Mouse (Mus musculus): ENCODE measurements around the gene Gdi1. TPM values are rescaled to one million over a fixed set of nuclear protein-coding genes. Genes with fewer than 3 reads are reported as not detected.

Gdi1 gene
- 239 and 242 TPM in 2 replicates for polyA plus RNA-seq (2016; fragmentation: Nextera tagmentation; extraction: Ambion mirVana)

DNA sequence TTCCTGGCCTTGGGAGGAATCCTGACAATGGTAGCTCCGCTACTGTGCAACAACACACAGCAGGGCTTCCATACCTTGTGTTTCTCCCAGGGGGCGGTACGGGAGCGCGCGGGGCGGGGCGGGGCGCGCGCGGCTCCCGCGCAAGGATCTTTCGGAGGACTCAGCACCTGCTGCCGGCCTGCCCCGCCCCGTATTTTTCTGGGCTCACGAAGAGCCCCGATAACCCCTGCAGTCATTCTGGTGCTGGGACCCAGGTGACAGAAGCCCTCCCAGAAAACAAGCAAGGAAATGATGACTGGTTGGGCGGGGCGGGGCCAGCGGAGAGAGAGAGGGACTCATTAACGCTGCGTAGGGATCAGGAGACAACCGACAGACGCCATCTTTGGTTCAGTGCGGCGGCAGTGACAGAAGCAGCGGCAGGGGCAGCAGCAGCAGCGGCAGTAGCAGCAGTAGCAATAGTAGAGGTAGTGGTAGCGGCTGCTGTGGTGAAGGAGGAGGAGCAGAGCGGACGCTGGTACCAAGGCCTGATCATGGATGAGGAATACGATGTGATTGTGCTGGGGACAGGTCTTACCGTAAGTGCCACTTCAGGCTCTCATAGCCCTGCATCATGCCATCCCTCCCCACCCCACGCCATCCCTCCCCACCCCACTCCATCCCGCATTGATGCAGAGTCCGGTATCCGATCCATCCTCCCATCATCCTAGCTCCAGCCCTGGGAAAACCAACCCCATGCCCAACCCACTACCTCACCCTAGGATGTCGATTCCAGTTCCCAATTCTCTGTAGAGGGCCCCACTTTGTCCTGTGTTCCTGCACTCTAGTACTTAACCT is at the start of gene Gdi1:
Gdi1 (plus strand) TSS at position 132 of the 834 bp plus-strand sequence.
- peaks cover 17% of the 10 kb centered on the region for H3K4me1 ChIP-seq
- DNase-seq (ENCODE audit: extremely low spot score, low spot score) = peak; percentile 72
- WGBS = 19% methylated on average over 41 of the region's 41 CpGs
- H3K27ac ChIP-seq = peak within 1 kb of the TSS; percentile 94
- no peaks in the 10 kb centered on the region for H3K27me3 ChIP-seq (ENCODE audit: poor library complexity, severe bottlenecking)
- no peaks in the 10 kb centered on the region for H3K9me3 ChIP-seq
- H3K4me3 ChIP-seq = peak within 1 kb of the TSS; percentile 66
- H3K36me3 ChIP-seq (replicated peaks) = peaks cover 77% of the 10 kb centered on the region

DNA sequence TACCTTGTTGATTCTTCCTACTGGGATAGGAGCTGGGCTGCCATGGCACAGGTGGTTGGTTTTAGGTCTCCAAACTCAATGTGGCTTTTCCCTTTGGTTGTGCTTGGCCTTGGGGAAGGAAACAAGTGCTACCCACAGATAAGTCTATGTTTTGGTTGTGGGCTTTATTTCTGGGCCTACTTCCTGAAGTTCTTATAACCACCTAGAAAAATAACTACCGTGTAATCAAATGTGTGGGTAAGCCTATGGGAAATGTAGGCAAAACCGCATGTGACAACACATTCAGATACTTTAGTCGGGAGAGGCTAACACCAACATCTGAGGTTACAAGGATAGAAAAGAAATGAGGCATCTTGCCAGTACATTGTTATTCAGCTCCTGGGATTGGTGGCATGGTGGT is 47.1 kb upstream of the Gdi1 start:
- H3K4me3 ChIP-seq = no peak overlapping the region
- peaks cover 6% of the 10 kb centered on the region for H3K4me1 ChIP-seq
- 92% methylated on average over 3 of the region's 3 CpGs for WGBS
- no peak for DNase-seq (ENCODE audit: extremely low spot score, low spot score)
- no peaks in the 10 kb centered on the region for H3K9me3 ChIP-seq
- no peak overlapping the region for H3K27ac ChIP-seq
- H3K36me3 ChIP-seq (replicated peaks) = peaks cover 36% of the 10 kb centered on the region
- H3K27me3 ChIP-seq (ENCODE audit: poor library complexity, severe bottlenecking) = no peaks in the 10 kb centered on the region

DNA sequence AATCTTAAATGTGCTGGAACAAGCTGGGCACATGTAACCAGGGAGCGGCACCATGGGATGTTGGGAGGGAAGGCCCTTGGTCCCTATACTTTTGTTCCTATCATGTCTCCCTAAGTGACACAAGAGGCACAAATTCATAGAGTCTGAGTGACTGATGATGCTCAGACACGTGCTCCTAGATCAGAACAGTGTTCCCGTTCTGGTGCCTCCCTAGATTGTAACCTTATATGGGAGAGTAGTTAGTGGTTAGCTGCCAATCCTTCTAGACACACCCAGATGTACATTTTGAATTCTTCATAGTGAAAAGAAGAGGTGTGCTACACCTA is 35.1 kb upstream of the Gdi1 start:
- peak; percentile 15 for DNase-seq (ENCODE audit: extremely low spot score, low spot score)
- H3K36me3 ChIP-seq (replicated peaks) = peaks cover 16% of the 10 kb centered on the region
- H3K4me3 ChIP-seq = peak overlapping the region; percentile 63
- 27% methylated on average over 3 of the region's 3 CpGs for WGBS
- no peaks in the 10 kb centered on the region for H3K27me3 ChIP-seq (ENCODE audit: poor library complexity, severe bottlenecking)
- no peaks in the 10 kb centered on the region for H3K9me3 ChIP-seq
- H3K27ac ChIP-seq = peak overlapping the region; percentile 94
- H3K4me1 ChIP-seq = peaks cover 6% of the 10 kb centered on the region

DNA sequence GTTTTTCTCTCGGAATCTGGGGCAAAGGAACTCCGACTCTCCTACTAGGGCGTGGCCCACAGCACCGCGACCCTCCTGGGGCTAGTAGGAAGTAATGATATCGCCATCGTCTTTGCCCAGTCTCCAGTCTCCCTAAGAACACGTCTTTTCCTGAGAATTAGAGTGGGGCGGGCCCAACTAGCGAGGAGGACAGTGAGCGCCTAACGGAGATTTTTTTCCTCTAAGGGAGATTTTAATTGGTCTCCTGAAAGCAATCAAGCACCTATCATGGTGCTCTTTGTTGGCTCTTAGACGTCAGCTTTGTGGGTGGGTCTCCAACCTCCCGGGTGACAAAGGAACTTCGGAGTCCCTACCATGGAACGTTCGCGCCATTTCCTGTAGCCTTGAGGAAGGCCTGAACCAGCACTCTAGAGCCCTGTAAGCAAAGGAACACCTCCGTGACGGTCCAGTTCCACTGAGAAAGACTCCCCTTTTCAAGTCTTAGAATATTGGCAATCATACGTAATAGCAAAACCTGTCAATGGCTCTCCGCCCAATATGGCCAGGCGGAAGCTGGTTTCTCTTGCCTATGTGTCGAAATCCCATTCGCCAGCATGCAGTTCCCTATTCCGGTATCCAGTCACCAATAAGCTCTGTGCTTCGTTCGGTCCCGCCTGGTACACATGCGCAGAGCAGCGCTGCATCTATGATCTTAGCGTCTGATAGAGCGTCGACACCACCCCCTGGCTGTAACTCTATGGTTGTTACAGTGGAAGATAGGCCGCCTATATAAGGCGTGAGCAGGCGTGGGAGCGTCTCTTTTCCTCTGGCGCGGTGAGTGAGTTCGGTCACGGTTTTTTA is 34.5 kb upstream of the Gdi1 start, which contains the start of gene Rpl10:
Rpl10 (plus strand) TSS at position 751 of the 840 bp plus-strand sequence.
- H3K4me3 ChIP-seq = peak within 1 kb of the TSS; percentile 63
- peak; percentile 85 for DNase-seq (ENCODE audit: extremely low spot score, low spot score)
- no peaks in the 10 kb centered on the region for H3K9me3 ChIP-seq
- H3K27ac ChIP-seq = peak within 1 kb of the TSS; percentile 94
- H3K27me3 ChIP-seq (ENCODE audit: poor library complexity, severe bottlenecking) = no peaks in the 10 kb centered on the region
- WGBS = 18% methylated on average over 42 of the region's 42 CpGs
- H3K36me3 ChIP-seq (replicated peaks) = peaks cover 16% of the 10 kb centered on the region
- peaks cover 6% of the 10 kb centered on the region for H3K4me1 ChIP-seq

DNA sequence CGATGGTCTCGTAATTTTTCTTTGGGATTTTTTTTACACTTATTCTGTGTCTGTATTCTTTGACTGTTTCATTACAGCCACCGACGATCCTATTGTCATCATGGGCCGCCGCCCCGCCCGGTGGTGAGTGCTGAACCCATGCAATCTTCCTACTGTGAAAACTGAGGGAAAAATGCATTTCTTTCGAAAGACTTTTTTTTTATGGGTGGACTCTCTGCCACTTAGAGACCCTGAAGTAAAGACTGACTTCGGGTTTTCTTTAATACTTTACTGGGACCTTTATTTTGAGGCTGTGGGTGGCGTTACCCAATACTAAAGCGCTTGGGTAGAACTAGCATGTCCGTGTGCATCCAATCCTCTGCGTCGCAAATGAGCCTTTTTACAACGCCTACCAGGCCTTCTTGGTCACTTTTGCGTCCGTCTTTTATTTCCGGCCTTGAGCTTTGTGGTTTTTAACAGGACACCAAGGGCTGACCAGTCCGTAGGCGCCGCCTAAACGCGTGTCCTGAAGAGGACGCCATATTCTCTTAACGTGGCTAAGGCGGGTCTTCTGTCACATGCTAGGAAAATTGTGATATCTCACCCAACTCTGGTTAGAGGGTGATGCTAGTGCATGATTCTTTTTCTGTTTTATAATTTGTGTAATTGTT is 33.8 kb upstream of the Gdi1 start:
- H3K27ac ChIP-seq = peak overlapping the region; percentile 87
- H3K36me3 ChIP-seq (replicated peaks) = peaks cover 16% of the 10 kb centered on the region
- peaks cover 6% of the 10 kb centered on the region for H3K4me1 ChIP-seq
- DNase-seq (ENCODE audit: extremely low spot score, low spot score) = peak; percentile 25
- 22% methylated on average over 27 of the region's 27 CpGs for WGBS
- no peaks in the 10 kb centered on the region for H3K27me3 ChIP-seq (ENCODE audit: poor library complexity, severe bottlenecking)
- peak overlapping the region; percentile 63 for H3K4me3 ChIP-seq
- H3K9me3 ChIP-seq = no peaks in the 10 kb centered on the region

DNA sequence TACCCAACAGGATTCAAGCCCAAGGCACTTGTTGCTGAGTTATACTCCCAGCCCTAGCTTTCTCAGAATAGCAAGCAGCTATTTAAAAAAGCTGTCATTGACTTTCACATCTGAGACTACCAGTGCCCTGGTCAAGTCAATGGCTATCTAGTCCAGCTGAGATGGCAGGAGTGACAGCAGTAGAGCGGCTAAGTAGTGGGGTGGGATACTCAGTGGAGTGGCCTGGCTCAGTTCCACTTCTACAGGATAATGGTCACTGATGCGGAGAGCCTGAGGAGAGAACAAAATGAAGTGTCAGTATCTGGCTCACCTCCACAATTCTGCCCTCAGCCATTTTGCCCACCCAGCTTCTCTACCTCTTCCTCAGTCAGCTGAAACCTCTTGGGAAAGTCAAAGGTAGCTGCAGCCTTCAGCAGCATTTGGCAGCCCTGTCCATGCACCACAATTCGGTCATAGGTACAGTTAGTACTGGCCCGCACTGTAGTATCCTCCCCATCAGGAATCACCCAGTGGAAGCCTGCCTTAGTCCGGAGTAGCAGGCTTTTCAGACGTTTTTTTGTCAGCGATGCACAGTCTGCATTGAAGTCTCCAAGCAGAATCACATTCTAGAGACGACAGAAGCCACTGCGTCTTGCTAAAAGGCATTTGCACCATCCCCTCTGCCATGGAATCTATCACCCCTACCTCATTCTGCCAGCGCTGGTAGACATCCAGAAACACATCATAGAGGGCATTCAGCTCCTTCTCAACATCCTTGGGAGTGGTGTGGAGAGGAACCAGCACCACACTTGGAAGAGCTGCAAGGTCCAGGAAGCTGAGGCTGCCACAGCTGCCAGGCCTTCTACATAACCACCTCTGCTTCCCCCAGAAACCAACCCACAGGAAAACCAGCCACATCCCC is 31.1 kb upstream of the Gdi1 start:
- no peaks in the 10 kb centered on the region for H3K9me3 ChIP-seq
- H3K36me3 ChIP-seq (replicated peaks) = peaks cover 16% of the 10 kb centered on the region
- H3K27ac ChIP-seq = no peak overlapping the region
- 32% methylated on average over 10 of the region's 10 CpGs for WGBS
- no peaks in the 10 kb centered on the region for H3K27me3 ChIP-seq (ENCODE audit: poor library complexity, severe bottlenecking)
- DNase-seq (ENCODE audit: extremely low spot score, low spot score) = peak; percentile 19
- H3K4me3 ChIP-seq = no peak overlapping the region
- H3K4me1 ChIP-seq = peaks cover 6% of the 10 kb centered on the region

DNA sequence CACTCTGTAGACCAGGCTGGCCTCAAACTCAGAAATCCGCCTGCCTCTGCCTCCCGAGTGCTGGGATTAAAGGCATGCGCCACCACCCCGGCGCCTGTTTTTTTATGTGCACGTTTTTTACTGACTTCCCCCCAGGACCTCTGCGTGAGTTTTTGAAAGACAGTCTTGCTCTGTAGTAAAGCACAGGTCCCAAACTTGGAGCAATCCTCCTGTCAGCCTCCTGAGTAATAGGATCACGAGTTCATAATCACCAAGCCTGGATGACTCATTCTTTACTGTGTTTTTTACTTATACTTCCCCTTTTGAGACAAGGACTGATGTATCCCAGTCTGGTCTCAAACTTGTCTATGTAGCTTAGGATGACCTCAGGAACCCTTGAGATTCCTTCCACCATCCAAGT is 26.9 kb upstream of the Gdi1 start:
- WGBS = 77% methylated on average over 8 of the region's 8 CpGs
- peaks cover 6% of the 10 kb centered on the region for H3K36me3 ChIP-seq (replicated peaks)
- no peak overlapping the region for H3K27ac ChIP-seq
- H3K9me3 ChIP-seq = no peaks in the 10 kb centered on the region
- no peaks in the 10 kb centered on the region for H3K27me3 ChIP-seq (ENCODE audit: poor library complexity, severe bottlenecking)
- no peak for DNase-seq (ENCODE audit: extremely low spot score, low spot score)
- H3K4me1 ChIP-seq = peaks cover 11% of the 10 kb centered on the region
- H3K4me3 ChIP-seq = no peak overlapping the region

DNA sequence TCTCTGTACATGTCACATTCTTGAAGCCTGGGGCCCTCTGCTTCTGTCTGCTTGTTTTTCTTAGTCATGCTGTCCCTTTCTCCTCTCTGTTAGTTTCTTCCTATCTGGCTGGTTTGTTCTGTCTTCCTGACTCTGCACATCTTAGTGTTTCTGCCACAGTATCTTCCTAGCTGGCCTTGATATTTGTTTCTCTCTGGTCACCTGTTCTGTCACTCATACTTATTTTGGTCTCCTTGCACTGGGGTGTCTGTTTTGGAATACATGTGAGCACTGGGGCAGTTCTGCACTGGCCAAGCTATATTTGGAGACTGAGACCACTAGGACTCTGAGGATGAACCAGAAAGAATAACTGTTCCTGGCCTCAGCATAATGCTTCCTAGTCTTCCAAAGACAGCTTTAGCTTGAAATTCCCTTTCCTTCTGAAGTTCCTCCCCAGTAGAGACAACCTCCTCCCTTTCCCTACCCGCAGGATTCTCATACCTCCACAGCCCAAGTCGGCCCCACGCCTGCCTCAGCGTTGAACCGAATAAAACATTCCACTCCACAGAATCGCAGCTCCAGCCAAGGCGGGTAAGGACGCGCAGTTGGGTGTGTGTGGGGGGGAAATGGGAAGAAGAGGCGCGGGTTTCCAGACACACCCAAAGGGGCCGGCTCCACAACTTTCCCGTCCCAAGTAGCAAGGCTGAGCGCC is 23.6 kb upstream of the Gdi1 start:
- WGBS = 19% methylated on average over 14 of the region's 14 CpGs
- H3K27ac ChIP-seq = peak overlapping the region; percentile 88

DNA sequence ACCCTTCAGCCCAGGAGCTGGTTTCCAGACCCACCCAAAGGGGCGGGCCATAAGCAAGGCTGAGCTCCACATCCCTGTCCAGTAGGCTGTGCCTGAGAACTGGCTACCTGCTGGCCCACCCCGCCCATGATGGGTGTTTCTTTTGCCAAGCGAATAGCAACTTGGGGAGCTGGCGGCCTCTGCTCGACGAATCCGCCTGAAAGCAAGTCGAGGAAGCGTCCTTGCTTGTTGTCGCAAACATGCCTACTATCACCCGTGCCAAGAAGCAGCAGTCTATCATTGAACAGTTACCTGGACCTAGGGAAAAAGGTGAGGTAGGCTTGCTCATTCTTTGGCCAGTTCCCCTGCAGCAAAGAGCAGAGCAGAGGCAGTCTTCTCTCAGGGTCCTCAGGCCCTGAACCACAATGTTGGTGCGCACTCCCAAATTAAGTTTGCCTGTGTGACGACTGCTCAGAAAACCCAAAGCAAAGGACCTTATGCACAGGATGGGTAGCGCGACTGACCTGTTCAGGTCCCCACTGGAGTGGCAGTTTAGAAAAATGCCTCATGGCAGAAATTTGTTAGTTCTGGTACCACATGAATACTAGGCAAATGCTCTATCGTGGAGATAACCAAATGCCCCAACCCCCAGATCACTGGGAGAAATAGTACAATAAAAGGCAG is 22.9 kb upstream of the Gdi1 start, which contains the start of the genes Taz and Dnase1l1:
Taz (plus strand) TSS at position 181 of the 663 bp plus-strand sequence.
Dnase1l1 (minus strand) TSS at position 606 of the 663 bp plus-strand sequence.
- Histone ChIP-seq H3K4me3 (peak within 1 kb of the TSS; percentile 69), H3K27me3 (ENCODE audit: poor library complexity, severe bottlenecking) (no peaks in the 10 kb centered on the region), H3K4me1 (peaks cover 20% of the 10 kb centered on the region), H3K27ac (peak within 1 kb of the TSS; percentile 88), H3K36me3 (replicated peaks) (no peaks in the 10 kb centered on the region), H3K9me3 (no peaks in the 10 kb centered on the region)
- DNase-seq (ENCODE audit: extremely low spot score, low spot score) = peak; percentile 50
- WGBS = 19% methylated on average over 16 of the region's 16 CpGs

More for the DNA sequence above, 23.6 kb upstream of the Gdi1 start:
- peaks cover 20% of the 10 kb centered on the region for H3K4me1 ChIP-seq
- no peak for DNase-seq (ENCODE audit: extremely low spot score, low spot score)
- H3K27me3 ChIP-seq (ENCODE audit: poor library complexity, severe bottlenecking) = no peaks in the 10 kb centered on the region
- H3K9me3 ChIP-seq = no peaks in the 10 kb centered on the region
- H3K4me3 ChIP-seq = peak overlapping the region; percentile 69
- H3K36me3 ChIP-seq (replicated peaks) = no peaks in the 10 kb centered on the region

DNA sequence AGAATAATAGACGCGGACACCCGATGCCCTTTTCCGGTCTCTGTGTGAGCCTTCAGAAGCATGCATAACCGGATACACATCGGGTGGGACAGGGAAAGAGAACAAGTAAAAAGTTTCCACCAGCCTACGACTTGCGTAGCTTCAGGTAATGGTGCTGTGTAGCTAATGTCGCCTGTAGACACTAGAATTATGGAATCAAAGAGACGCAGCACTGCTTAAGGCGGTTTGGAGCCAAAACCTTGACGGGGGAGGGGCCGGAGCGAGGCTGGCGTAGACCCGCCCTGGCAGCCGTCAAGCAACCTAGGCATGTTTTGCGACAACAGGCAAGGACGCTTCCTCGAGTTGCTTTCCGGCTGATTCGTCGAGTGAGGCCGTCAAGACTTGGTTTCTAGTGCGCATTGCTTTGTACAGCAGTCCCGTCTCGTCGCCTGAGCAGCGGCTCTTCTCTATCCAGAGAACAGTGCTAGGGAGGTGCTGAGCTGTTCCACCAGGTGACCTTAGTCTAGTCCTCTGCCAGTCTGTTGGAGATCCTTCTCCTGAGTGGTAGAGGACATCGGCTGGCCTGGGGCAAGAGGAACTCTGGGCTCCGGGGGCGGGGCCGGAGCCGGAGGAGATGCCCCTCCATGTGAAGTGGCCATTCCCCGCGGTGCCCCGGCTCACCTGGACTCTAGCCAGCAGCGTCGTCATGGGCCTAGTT is 22.3 kb upstream of the Gdi1 start:
- WGBS = 18% methylated on average over 39 of the region's 39 CpGs
- Histone ChIP-seq H3K9me3 (no peaks in the 10 kb centered on the region), H3K4me1 (peaks cover 20% of the 10 kb centered on the region), H3K27ac (peak overlapping the region; percentile 88), H3K4me3 (peak overlapping the region; percentile 69), H3K27me3 (ENCODE audit: poor library complexity, severe bottlenecking) (no peaks in the 10 kb centered on the region), H3K36me3 (replicated peaks) (peaks cover under 1% of the 10 kb centered on the region; the same call in 1 of the 2 replicates)
- peak; percentile 75 for DNase-seq (ENCODE audit: extremely low spot score, low spot score)

Data from forebrain, embryonic 10.5 days (tissue).